Mouse (Mus musculus) forelimb bud, embryonic 11.5 days (tissue): ENCODE data around the gene 4930522L14Rik.
"Not testable (repeated sequence)": the region's sequence is repeated elsewhere in the genome, so short reads cannot be mapped to it uniquely, and the experiment has no call there.

ENCODE experiments used
- DNase-seq: peaks from one replicate; pipeline ENCODE4 v3.0.0-alpha.2; 2012; ENCODE audit warnings: low read depth, low spot score

The 4930522L14Rik gene

DNA sequence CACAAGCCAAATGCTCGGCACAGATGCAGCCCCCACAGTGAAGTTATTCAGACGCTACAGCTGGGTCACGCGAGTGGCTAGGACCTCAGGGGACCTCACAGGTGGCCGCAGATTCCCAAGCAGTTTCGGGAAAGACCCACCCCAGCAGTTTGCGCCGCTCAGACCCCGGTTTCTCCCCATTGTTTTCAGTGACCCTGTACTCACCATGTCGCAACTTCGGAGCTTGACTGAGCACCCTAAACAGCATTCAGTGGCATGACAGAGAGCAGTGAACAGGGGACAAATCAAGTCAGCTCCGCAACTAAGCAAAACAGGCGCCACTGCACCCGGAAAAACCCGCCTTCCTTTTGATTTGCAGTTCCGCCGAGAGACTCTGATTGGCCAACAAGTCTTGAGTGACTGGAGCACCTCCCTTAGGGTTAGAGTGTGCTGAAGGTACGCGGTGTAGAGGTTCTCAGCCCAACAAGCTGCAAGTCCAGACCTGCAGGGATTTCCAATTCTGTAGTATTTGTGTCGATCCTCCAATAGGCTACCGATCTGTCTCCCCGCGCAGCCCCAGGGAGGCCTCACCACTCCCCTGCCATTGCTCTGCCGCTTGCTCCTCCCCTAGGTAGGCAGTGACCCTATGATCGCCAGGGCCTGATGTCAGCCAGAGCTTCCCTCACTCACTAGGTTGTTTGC lies at the start of gene 4930522L14Rik:
4930522L14Rik (minus strand) TSS at position 496 of the 681 bp plus-strand sequence.
- DNase-seq = peak; percentile 50

GRCm38 (mm10) chr5:109801466-109801865 lies 49.8 kb upstream of the 4930522L14Rik start:
- DNase-seq = not testable (repeated sequence)

DNA sequence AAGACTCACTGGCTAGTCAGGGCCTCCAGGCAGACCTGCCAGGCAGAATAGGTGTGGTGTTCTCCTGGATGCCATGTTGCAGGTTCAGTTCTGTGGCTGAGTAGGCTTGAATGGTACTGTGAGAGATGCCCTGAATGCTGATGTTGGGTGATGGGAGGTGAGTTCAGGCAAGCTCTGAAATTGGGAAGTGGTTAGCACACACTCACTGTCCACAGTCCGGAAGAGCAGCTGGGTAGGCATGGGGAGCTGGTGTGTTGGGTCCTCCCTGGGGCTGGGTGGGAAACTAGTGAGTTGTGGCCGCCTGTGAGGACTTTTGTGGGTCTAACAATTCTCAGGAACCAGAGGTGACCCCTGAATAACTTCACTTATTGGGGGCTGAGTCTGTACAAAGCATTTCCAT lies 48.3 kb upstream of the 4930522L14Rik start:
- not testable (repeated sequence) for DNase-seq

- not testable (repeated sequence) for DNase-seq
Measured at GRCm38 (mm10) chr5:109797017-109797416, 45.3 kb upstream of the 4930522L14Rik start.

DNA sequence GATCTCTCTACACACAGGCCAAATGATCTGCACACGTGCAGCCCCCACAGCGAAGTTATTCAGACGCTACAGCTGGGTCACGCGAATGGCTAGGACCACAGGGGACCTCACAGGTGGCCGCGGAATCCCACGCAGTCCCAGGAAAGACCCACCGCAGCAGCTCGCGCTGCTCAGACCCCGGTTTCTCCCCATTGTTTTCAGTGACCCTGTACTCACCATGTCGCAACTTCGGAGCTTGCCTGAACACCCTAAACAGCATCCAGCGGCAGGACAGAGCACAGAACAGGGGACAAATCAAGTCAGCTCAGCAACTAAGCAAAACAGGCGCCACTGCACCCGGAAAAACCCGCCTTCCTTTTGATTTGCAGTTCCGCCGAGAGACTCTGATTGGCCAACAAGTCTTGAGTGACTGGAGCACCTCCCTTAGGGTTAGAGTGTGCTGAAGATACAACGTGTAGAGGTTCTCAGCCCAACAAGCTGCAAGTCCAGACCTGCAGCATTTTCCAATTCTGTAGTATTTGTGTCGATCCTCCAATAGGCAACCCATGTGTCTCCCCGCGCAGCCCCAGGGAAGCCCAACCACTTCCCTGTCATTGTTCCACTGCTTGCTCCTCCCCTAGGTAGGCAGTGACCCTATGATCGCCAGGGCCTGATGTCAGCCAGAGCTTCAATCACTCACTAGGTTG lies 44.4 kb upstream of the 4930522L14Rik start:
- DNase-seq = peak; percentile 64

- not testable (repeated sequence) for DNase-seq
Measured at GRCm38 (mm10) chr5:109752073-109752780, 541 bp upstream of the 4930522L14Rik start.

DNA sequence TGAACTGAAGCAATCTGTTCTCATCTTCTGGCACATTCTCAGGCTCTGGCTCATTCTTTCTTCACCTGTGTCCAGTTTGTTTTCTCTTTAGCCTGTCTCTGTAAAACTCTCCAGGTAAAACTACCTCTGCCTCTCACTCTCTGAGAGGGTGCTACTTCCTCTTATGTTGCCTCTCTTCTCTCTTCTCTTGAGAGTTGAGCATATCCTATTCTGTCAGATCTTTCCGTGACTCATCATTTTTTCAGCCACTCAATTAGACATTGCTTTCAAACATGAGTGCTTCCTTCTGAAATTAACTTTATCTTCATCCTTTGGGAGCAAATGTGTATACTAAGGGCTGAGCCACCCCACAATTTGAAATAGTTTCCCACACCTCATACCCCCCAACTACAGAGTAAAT lies 6.6 kb downstream of the 4930522L14Rik start:
- DNase-seq = not testable (repeated sequence)

DNA sequence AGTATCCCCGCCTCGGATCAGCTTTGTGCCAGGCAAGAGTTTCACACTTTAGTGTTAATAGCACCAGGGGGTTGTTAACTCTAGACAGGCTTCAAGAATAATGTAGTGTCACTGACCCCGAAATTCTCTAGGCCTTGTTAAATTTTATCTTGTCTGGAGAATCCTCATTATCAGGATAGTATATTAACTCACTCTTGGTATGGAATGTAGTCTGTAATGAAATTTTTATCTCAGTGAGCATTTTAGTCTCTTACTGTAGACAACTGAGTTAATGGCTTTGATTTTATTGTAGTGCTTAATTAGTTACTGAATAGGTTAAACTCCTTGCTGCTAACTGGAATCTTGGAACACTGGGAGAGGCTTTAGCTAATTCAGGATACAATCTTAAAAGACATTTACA lies 34.3 kb downstream of the 4930522L14Rik start:
- DNase-seq = not testable (repeated sequence)

GRCm38 (mm10) chr5:109691205-109691965 lies 60.3 kb downstream of the 4930522L14Rik start:
- not testable (repeated sequence) for DNase-seq

DNA sequence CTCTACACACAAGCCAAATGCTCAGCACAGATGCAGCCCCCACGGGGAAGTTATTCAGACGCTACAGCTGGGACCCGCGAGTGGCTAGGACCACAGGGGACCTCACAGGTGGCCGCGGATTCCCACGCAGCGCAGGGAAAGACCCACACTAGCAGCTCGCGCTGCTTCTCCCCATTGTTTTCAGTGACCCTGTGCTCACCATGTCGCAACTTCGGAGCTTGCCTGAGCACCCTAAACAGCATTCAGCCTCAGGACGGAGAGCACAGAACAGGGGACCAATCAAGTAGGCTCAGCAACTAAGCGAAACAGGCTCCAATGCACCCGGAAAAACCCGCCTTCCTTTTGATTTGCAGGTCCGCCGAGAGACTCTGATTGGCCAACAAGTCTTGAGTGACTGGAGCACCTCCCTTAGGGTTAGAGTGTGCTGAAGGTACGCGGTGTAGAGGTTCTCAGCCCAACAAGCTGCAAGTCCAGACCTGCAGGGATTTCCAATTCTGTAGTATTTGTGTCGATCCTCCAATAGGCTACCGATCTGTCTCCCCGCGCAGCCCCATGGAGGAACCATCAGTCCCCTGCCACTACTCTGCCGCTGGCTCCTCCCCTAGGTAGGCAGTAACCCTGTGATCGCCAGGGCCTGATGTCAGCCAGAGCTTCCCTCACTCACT lies 61.0 kb downstream of the 4930522L14Rik start, which contains the start of gene 5430403G16Rik:
5430403G16Rik (minus strand) TSS at position 505 of the 665 bp plus-strand sequence.
- peak; percentile 85 for DNase-seq
